Mouse (Mus musculus): ENCODE measurements around the gene Syt2. TPM values are rescaled to one million over a fixed set of nuclear protein-coding genes. Genes with fewer than 3 reads are reported as not detected.

The Syt2 gene
- total RNA-seq, 2 experiments from 2014 or later: not detected

GRCm38 (mm10) chr1:134700634-134701033, 54.2 kb downstream of the Syt2 start:
- no peak for ATAC-seq (replicated peaks; ENCODE audit: low FRiP score, poor library complexity, severe bottlenecking)

GRCm38 (mm10) chr1:134701191-134701590, 54.7 kb downstream of the Syt2 start:
- ATAC-seq (replicated peaks; ENCODE audit: low FRiP score, poor library complexity, severe bottlenecking): no peak

GRCm38 (mm10) chr1:134703232-134703631, 56.8 kb downstream of the Syt2 start:
- no peak for ATAC-seq (replicated peaks; ENCODE audit: low FRiP score, poor library complexity, severe bottlenecking)

- ATAC-seq (replicated peaks; ENCODE audit: low FRiP score, poor library complexity, severe bottlenecking): no peak
These were observed 58.2 kb downstream of the Syt2 start for GRCm38 (mm10) chr1:134704396-134705306.

GRCm38 (mm10) chr1:134706549-134706948, 60.1 kb downstream of the Syt2 start:
- no peak for ATAC-seq (replicated peaks; ENCODE audit: low FRiP score, poor library complexity, severe bottlenecking)

- ATAC-seq (replicated peaks; ENCODE audit: low FRiP score, poor library complexity, severe bottlenecking): no peak
These were observed 61.0 kb downstream of the Syt2 start for GRCm38 (mm10) chr1:134707516-134707915.

GRCm38 (mm10) chr1:134708274-134708673, 61.8 kb downstream of the Syt2 start:
- no peak for ATAC-seq (replicated peaks; ENCODE audit: low FRiP score, poor library complexity, severe bottlenecking)

GRCm38 (mm10) chr1:134708801-134709385, 62.4 kb downstream of the Syt2 start:
- ATAC-seq (replicated peaks; ENCODE audit: low FRiP score, poor library complexity, severe bottlenecking): no peak

GRCm38 (mm10) chr1:134709411-134710306, 63.2 kb downstream of the Syt2 start:
- no peak for ATAC-seq (replicated peaks; ENCODE audit: low FRiP score, poor library complexity, severe bottlenecking)

GRCm38 (mm10) chr1:134711061-134711460, 64.6 kb downstream of the Syt2 start:
- no peak for ATAC-seq (replicated peaks; ENCODE audit: low FRiP score, poor library complexity, severe bottlenecking)

GRCm38 (mm10) chr1:134711653-134712052, 65.2 kb downstream of the Syt2 start:
- ATAC-seq (replicated peaks; ENCODE audit: low FRiP score, poor library complexity, severe bottlenecking): no peak

GRCm38 (mm10) chr1:134712781-134713299, 66.4 kb downstream of the Syt2 start:
- ATAC-seq (replicated peaks; ENCODE audit: low FRiP score, poor library complexity, severe bottlenecking): no peak

- ATAC-seq (replicated peaks; ENCODE audit: low FRiP score, poor library complexity, severe bottlenecking): no peak
These were observed 67.0 kb downstream of the Syt2 start for GRCm38 (mm10) chr1:134713421-134713969.

GRCm38 (mm10) chr1:134714166-134714565, 67.7 kb downstream of the Syt2 start:
- no peak for ATAC-seq (replicated peaks; ENCODE audit: low FRiP score, poor library complexity, severe bottlenecking)

- ATAC-seq (replicated peaks; ENCODE audit: low FRiP score, poor library complexity, severe bottlenecking): no peak
These were observed 68.6 kb downstream of the Syt2 start for GRCm38 (mm10) chr1:134715092-134715491.

GRCm38 (mm10) chr1:134719718-134720304, 73.3 kb downstream of the Syt2 start:
- ATAC-seq (replicated peaks; ENCODE audit: low FRiP score, poor library complexity, severe bottlenecking): no peak

- ATAC-seq (replicated peaks; ENCODE audit: low FRiP score, poor library complexity, severe bottlenecking): no peak
These were observed 75.0 kb downstream of the Syt2 start for GRCm38 (mm10) chr1:134721486-134721885.

GRCm38 (mm10) chr1:134722891-134723290, 76.4 kb downstream of the Syt2 start:
- ATAC-seq (replicated peaks; ENCODE audit: low FRiP score, poor library complexity, severe bottlenecking): no peak

- no peak for ATAC-seq (replicated peaks; ENCODE audit: low FRiP score, poor library complexity, severe bottlenecking)
These were observed 78.8 kb downstream of the Syt2 start for GRCm38 (mm10) chr1:134725276-134725675.
